Mouse (Mus musculus) intestine, embryonic 14.5 days (tissue): ENCODE data around the gene Gm8926. TPM values are rescaled to one million over a fixed set of nuclear protein-coding genes. Genes with fewer than 3 reads are reported as not detected.
"Not testable (repeated sequence)": the region's sequence is repeated elsewhere in the genome, so short reads cannot be mapped to it uniquely, and the experiment has no call there.

ENCODE experiments used
- ATAC-seq: fragments of 200-750 bp; cut with Nextera tagmentation; replicated peaks from 2 replicates; pipeline ENCODE4 v1.8.0; 2017; ENCODE audit warnings: low read depth, moderate number of reproducible peaks, moderate TSS enrichment, moderate library complexity; ENCODE audit not compliant: low FRiP score, low TSS enrichment
- DNase-seq: peaks from one replicate; pipeline ENCODE4 v3.0.0-alpha.2; 2018; ENCODE audit warnings: low spot score
- H3K27ac ChIP-seq: fragments of 300-500 bp; sonication (generic); 2 replicates; pipeline ENCODE4 v1.5.1; 2014; ENCODE audit warnings: low read depth, mild to moderate bottlenecking, control low read depth
- H3K27me3 ChIP-seq: fragments of 300-500 bp; sonication (generic); replicated peaks from 2 replicates; pipeline ENCODE4 v1.6.1; 2014; ENCODE audit warnings: low read length, control low read depth; ENCODE audit not compliant: control insufficient read depth, insufficient read depth
- H3K36me3 ChIP-seq: fragments of 300-500 bp; sonication (generic); 2 replicates; pipeline ENCODE4 v1.6.1; 2014; ENCODE audit warnings: low read length, control low read depth; ENCODE audit not compliant: control insufficient read depth, insufficient read depth
- H3K4me1 ChIP-seq: fragments of 300-500 bp; sonication (generic); replicated peaks from 2 replicates; pipeline ENCODE4 v1.6.1; 2014; ENCODE audit warnings: low read length, control low read depth, mixed read lengths; ENCODE audit not compliant: control insufficient read depth, insufficient read depth
- H3K4me2 ChIP-seq: fragments of 300-500 bp; sonication (generic); 2 replicates; pipeline ENCODE4 v1.6.1; 2014; ENCODE audit warnings: low read length
- H3K4me3 ChIP-seq: fragments of 300-500 bp; sonication (generic); 2 replicates; pipeline ENCODE4 v1.5.1; 2014; ENCODE audit warnings: low read depth, low read length, control low read depth, mixed read lengths
- H3K9ac ChIP-seq: fragments of 300-500 bp; sonication (generic); 2 replicates; pipeline ENCODE4 v1.6.1; 2014; ENCODE audit warnings: mild to moderate bottlenecking, low read length
- H3K9me3 ChIP-seq: fragments of 300-500 bp; sonication (generic); 2 replicates; pipeline ENCODE4 v1.6.1; 2016; ENCODE audit warnings: low read length, control low read depth; ENCODE audit not compliant: control insufficient read depth
- WGBS: fragments of 180-500 bp; shearing (Covaris S2); extraction: QIAGEN DNeasy Blood & Tissue Kit; methylation state at CpG from one replicate; pipeline ENCODE4 v1.1.7; 2014; 5-methylcytosine and 5-hydroxymethylcytosine counted together
- polyA plus RNA-seq: library from polyadenylated mRNA; unstranded; fragments of >200 nt; fragmentation: Nextera tagmentation; extraction: Ambion mirVana; gene quantifications from 2 replicates; pipeline ENCODE4 v1.2.1, GENCODE M21; 2014

Gene Gm8926
- polyA plus RNA-seq = not detected in 2 replicates

DNA sequence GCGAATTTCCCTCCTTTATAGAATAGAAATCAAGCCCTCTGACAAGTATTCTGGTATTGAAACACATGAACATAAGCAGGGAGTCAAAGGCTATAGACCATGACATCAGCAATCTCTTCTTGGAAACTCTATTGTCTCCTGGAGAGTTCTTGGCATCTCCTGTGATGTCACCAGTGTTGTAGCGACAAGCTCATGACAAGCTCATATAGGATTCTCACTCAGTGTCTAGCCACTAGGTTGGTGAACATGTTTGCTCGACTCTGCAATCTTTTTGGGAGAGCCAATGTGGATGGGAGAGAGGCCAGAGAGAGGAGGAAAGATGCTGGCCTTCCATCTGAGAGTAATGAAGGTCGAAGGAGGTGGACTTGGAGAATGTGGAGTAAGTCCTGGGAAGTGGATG lies at the start of gene Gm8926:
Gm8926 (plus strand) TSS at position 301 of the 400 bp plus-strand sequence.
- WGBS = 83% methylated on average over 1 of the region's 4 CpGs
- H3K4me1 ChIP-seq, H3K27ac ChIP-seq, H3K9me3 ChIP-seq, DNase-seq, H3K27me3 ChIP-seq, H3K4me3 ChIP-seq, H3K4me2 ChIP-seq, H3K9ac ChIP-seq, H3K36me3 ChIP-seq, ATAC-seq: not testable (repeated sequence)

Other genes starting within 250 kb of the Gm8926 start
- not detected in 2 replicates for gene Gm6460, start 175.6 kb upstream of the Gm8926 start, polyA plus RNA-seq
- not detected in 2 replicates for gene Gm8922, start 88.6 kb upstream of the Gm8926 start, polyA plus RNA-seq
- gene Gm6465, start 75.0 kb downstream of the Gm8926 start, polyA plus RNA-seq = not detected in 2 replicates
- gene 4933402N22Rik, start 147.5 kb downstream of the Gm8926 start, polyA plus RNA-seq = not detected in 2 replicates